Mouse (Mus musculus) urinary bladder, adult 18-20 months (tissue): ENCODE data around the gene Cib1.

Experiments used
- DNase-seq, 2 experiments: peaks; one replicate each; pipeline ENCODE4 v3.0.0; 2022; ENCODE audit warnings: low spot score in 2 of 2, mixed read lengths in 2 of 2

Gene Cib1

GRCm38 (mm10) chr7:80233799-80234198 lies 1.2 kb upstream of the Cib1 start:
- no peak for DNase-seq

GRCm38 (mm10) chr7:80231971-80232488 lies 583 bp downstream of the Cib1 start:
- no peak for DNase-seq

GRCm38 (mm10) chr7:80230196-80230595 lies 2.4 kb downstream of the Cib1 start:
- DNase-seq: no peak

GRCm38 (mm10) chr7:80227065-80227464 lies 5.5 kb downstream of the Cib1 start:
- no peak for DNase-seq

GRCm38 (mm10) chr7:80221179-80221750 lies 11.3 kb downstream of the Cib1 start:
- DNase-seq: no peak

GRCm38 (mm10) chr7:80220237-80220797 lies 12.3 kb downstream of the Cib1 start:
- no peak for DNase-seq

- DNase-seq: no peak
Measured at GRCm38 (mm10) chr7:80218666-80219065, 13.9 kb downstream of the Cib1 start.

GRCm38 (mm10) chr7:80216566-80216965 lies 16.0 kb downstream of the Cib1 start:
- no peak for DNase-seq

- DNase-seq: peak in 1 of 2 experiments; percentile 64
Measured at GRCm38 (mm10) chr7:80215398-80215797, 17.2 kb downstream of the Cib1 start.

GRCm38 (mm10) chr7:80214459-80214858 lies 18.2 kb downstream of the Cib1 start:
- no peak for DNase-seq

- DNase-seq: no peak
Measured at GRCm38 (mm10) chr7:80213604-80214003, 19.0 kb downstream of the Cib1 start.

- DNase-seq: no peak
Measured at GRCm38 (mm10) chr7:80210982-80211381, 21.6 kb downstream of the Cib1 start.

GRCm38 (mm10) chr7:80209669-80210068 lies 22.9 kb downstream of the Cib1 start:
- DNase-seq: no peak

- DNase-seq: peak in 1 of 2 experiments; percentile 54
Measured at GRCm38 (mm10) chr7:80208738-80209430, 23.7 kb downstream of the Cib1 start.

GRCm38 (mm10) chr7:80208026-80208642 lies 24.5 kb downstream of the Cib1 start:
- peak; percentile 75 to 86 for DNase-seq

- DNase-seq: peak in 1 of 2 experiments; percentile 69
Measured at GRCm38 (mm10) chr7:80207314-80207731, 25.3 kb downstream of the Cib1 start.

GRCm38 (mm10) chr7:80205705-80206589 lies 26.7 kb downstream of the Cib1 start:
- DNase-seq: no peak

GRCm38 (mm10) chr7:80204961-80205360 lies 27.7 kb downstream of the Cib1 start:
- no peak for DNase-seq

GRCm38 (mm10) chr7:80204362-80204761 lies 28.3 kb downstream of the Cib1 start:
- no peak for DNase-seq

- DNase-seq: no peak
Measured at GRCm38 (mm10) chr7:80203638-80204096, 28.9 kb downstream of the Cib1 start.

GRCm38 (mm10) chr7:80202961-80203360 lies 29.7 kb downstream of the Cib1 start:
- DNase-seq: no peak
